Mouse (Mus musculus): Measurements from ENCODE around the gene Zfp541.

DNA sequence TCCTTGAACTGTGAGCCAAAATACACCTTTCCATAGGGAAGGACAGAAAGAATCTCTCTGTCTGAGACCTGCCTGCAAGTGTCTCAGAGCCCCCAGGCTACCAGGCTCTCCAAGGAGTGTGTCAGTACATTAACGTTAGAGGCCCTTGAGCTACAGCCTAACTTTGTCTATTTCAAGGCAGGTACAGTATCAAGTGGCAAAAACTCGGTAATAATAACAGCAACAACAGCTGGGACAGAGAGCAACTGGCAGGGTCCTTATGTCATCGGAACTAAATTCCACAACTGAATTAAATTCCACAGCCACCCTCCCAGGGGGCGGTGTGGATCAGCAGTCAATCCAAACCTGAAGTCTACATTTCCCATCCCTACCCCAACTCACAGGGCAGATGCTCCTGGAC lies 30.5 kb upstream of the Zfp541 start:
- TF ChIP-seq CTCF (IDR thresholded peaks at IDR 0.05; ENCODE audit: control insufficient read depth, insufficient read depth, low read length) (no peak; the same call in 1 of the 2 replicates), POLR2A (IDR thresholded peaks at IDR 0.05; ENCODE audit: borderline replicate concordance, control insufficient read depth, low read depth, low read length) (no peak)
